Mouse (Mus musculus): ENCODE measurements around the gene Gng13. TPM values are rescaled to one million over a fixed set of nuclear protein-coding genes. Genes with fewer than 3 reads are reported as not detected.

The Gng13 gene
- polyA plus RNA-seq, 1 experiment = 0.24 TPM

- Histone ChIP-seq H3K4me3 (no peak overlapping the region), H3K27me3 (ENCODE audit: control insufficient read depth, insufficient read depth, insufficient read length) (no peaks in the 10 kb centered on the region), H3ac (ENCODE audit: control insufficient read depth, insufficient read length) (no peak overlapping the region), H3K79me2 (ENCODE audit: control insufficient read depth, insufficient read depth) (no peaks in the 10 kb centered on the region), H3K4me2 (ENCODE audit: low read depth) (no peak overlapping the region), H3K36me3 (ENCODE audit: control insufficient read depth, insufficient read depth) (no peaks in the 10 kb centered on the region)
- no peak for TF ChIP-seq TCF3 (IDR thresholded peaks at IDR 0.05; ENCODE audit: insufficient read length, low read depth)
Measured at GRCm38 (mm10) chr17:25762591-25762990, 45.6 kb downstream of the Gng13 start.

DNA sequence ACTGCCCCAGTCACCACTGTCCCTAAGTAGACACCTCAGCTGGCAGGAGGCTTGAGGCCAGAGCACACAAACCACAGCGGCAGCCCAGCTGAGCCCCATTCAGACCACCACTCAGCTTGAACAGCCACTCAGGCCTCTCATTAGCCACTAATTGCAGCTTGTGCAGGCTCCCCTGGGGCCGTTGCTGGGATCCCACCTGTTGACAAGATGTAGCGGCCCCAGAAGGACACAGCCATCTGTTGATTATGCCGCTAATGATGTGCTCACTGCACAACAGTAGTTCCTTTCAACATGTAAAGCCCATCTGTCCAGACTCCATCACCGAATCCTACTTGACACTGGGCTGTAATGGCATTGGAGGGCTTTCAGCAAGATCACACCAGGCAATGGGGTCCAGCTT lies 48.9 kb downstream of the Gng13 start:
- no peaks in the 10 kb centered on the region for H3K36me3 ChIP-seq (ENCODE audit: control insufficient read depth, insufficient read depth)
- no peaks in the 10 kb centered on the region for H3K79me2 ChIP-seq (ENCODE audit: control insufficient read depth, insufficient read depth)
- H3K4me3 ChIP-seq = no peak overlapping the region
- no peaks in the 10 kb centered on the region for H3K27me3 ChIP-seq (ENCODE audit: control insufficient read depth, insufficient read depth, insufficient read length)
- H3K4me2 ChIP-seq (ENCODE audit: low read depth) = no peak overlapping the region
- TF ChIP-seq MYOD1 (IDR thresholded peaks at IDR 0.05; ENCODE audit: control insufficient read depth in 1 of 3, insufficient read length in 2 of 3, low read depth in 2 of 3) (peak in 2 of 3 experiments; percentile 35 to 50), REST (IDR thresholded peaks at IDR 0.05; ENCODE audit: insufficient read depth, insufficient read length) (no peak), MYOG (IDR thresholded peaks at IDR 0.05; ENCODE audit: control insufficient read depth in 1 of 3, insufficient read depth in 1 of 3, insufficient read length in 2 of 3, low read depth in 2 of 3) (peak in 1 of 3 experiments; percentile 7)
- no peak overlapping the region for H3ac ChIP-seq (ENCODE audit: control insufficient read depth, insufficient read length)

Other genes with a start within 250 kb of the Gng13 start
- gene Sstr5, start 219.9 kb upstream of the Gng13 start, polyA plus RNA-seq (2012; fragmentation: generic; extraction: Trizol) = not detected
- 14.3 TPM for gene Sox8, start 146.5 kb upstream of the Gng13 start, polyA plus RNA-seq (2012; fragmentation: generic; extraction: Trizol)
- 36.3 TPM for gene Lmf1, start 138.1 kb upstream of the Gng13 start, polyA plus RNA-seq (2012; fragmentation: generic; extraction: Trizol)
- 7.2 TPM for gene Chtf18, start 10.2 kb downstream of the Gng13 start, polyA plus RNA-seq (2012; fragmentation: generic; extraction: Trizol)
- gene Rpusd1, start 10.5 kb downstream of the Gng13 start, polyA plus RNA-seq (2012; fragmentation: generic; extraction: Trizol) = 13.0 TPM
- not detected for gene Mslnl, start 18.9 kb downstream of the Gng13 start, polyA plus RNA-seq (2012; fragmentation: generic; extraction: Trizol)
- gene Msln, start 37.2 kb downstream of the Gng13 start, polyA plus RNA-seq (2012; fragmentation: generic; extraction: Trizol) = 91.8 TPM
- gene Narfl, start 56.6 kb downstream of the Gng13 start, polyA plus RNA-seq (2012; fragmentation: generic; extraction: Trizol) = 31.4 TPM
- 29.8 TPM for gene Haghl, start 68.5 kb downstream of the Gng13 start, polyA plus RNA-seq (2012; fragmentation: generic; extraction: Trizol)
- gene Ccdc78, start 69.4 kb downstream of the Gng13 start, polyA plus RNA-seq (2012; fragmentation: generic; extraction: Trizol) = 0.08 TPM
- gene Fam173a, start 75.7 kb downstream of the Gng13 start, polyA plus RNA-seq (2012; fragmentation: generic; extraction: Trizol) = 61.0 TPM
- gene AC134908.4, start 78.5 kb downstream of the Gng13 start, polyA plus RNA-seq (2012; fragmentation: generic; extraction: Trizol) = not detected
- gene Metrn, start 80.0 kb downstream of the Gng13 start, polyA plus RNA-seq (2012; fragmentation: generic; extraction: Trizol) = 44.4 TPM
- 6.0 TPM for gene Fbxl16, start 91.9 kb downstream of the Gng13 start, polyA plus RNA-seq (2012; fragmentation: generic; extraction: Trizol)
- gene Wdr24, start 106.5 kb downstream of the Gng13 start, polyA plus RNA-seq (2012; fragmentation: generic; extraction: Trizol) = 18.0 TPM
- 15.5 TPM for gene Jmjd8, start 111.7 kb downstream of the Gng13 start, polyA plus RNA-seq (2012; fragmentation: generic; extraction: Trizol)
- 196 TPM for gene Stub1, start 116.2 kb downstream of the Gng13 start, polyA plus RNA-seq (2012; fragmentation: generic; extraction: Trizol)
- gene Rhbdl1, start 120.1 kb downstream of the Gng13 start, polyA plus RNA-seq (2012; fragmentation: generic; extraction: Trizol) = 0.67 TPM
- gene Gm20683, start 124.6 kb downstream of the Gng13 start, polyA plus RNA-seq (2012; fragmentation: generic; extraction: Trizol) = 0.67 TPM
- gene Rhot2, start 127.7 kb downstream of the Gng13 start, polyA plus RNA-seq (2012; fragmentation: generic; extraction: Trizol) = 48.3 TPM
- gene Wdr90, start 144.3 kb downstream of the Gng13 start, polyA plus RNA-seq (2012; fragmentation: generic; extraction: Trizol) = 7.4 TPM
- gene Mcrip2, start 151.6 kb downstream of the Gng13 start, polyA plus RNA-seq (2012; fragmentation: generic; extraction: Trizol) = 36.7 TPM
- gene Mettl26, start 157.9 kb downstream of the Gng13 start, polyA plus RNA-seq (2012; fragmentation: generic; extraction: Trizol) = 23.6 TPM
- 0.25 TPM for gene Wfikkn1, start 163.7 kb downstream of the Gng13 start, polyA plus RNA-seq (2012; fragmentation: generic; extraction: Trizol)
- 18.3 TPM for gene Rab40c, start 202.6 kb downstream of the Gng13 start, polyA plus RNA-seq (2012; fragmentation: generic; extraction: Trizol)
- gene Pigq, start 227.8 kb downstream of the Gng13 start, polyA plus RNA-seq (2012; fragmentation: generic; extraction: Trizol) = 46.3 TPM
- gene Nhlrc4, start 227.8 kb downstream of the Gng13 start, polyA plus RNA-seq (2012; fragmentation: generic; extraction: Trizol) = 0.17 TPM
- 0.02 TPM for gene A930017K11Rik, start 235.4 kb downstream of the Gng13 start, polyA plus RNA-seq (2012; fragmentation: generic; extraction: Trizol)

All from myocyte (in vitro differentiated cells).